Mouse (Mus musculus): ENCODE measurements at regions not wholly inside any gene's neighbourhood (a gene's known extent, or its start where the extent isn't known, plus 50 kb on each side); places are given as distances from the start of the nearest gene placed in this dataset.

- DNase-seq (ENCODE audit: low read depth in 1 of 2, low spot score in 2 of 2): no peak
- WGBS: 84% methylated on average over 5 of the region's 5 CpGs
- H3K4me1 ChIP-seq (ENCODE audit: control insufficient read depth, insufficient read depth, insufficient read length): no peaks in the 10 kb centered on the region
- no peaks in the 10 kb centered on the region for H3K27me3 ChIP-seq (ENCODE audit: control insufficient read depth, insufficient read depth, low read length)
- TF ChIP-seq CTCF (IDR thresholded peaks at IDR 0.05; ENCODE audit: extremely low read depth, insufficient read depth, insufficient read length, insufficient replicate concordance) (no peak), POLR2A (IDR thresholded peaks at IDR 0.05; ENCODE audit: low read depth, low read length) (no peak)
- H3K36me3 ChIP-seq (ENCODE audit: control insufficient read depth, insufficient read depth, low read length): no peaks in the 10 kb centered on the region
- H3K4me3 ChIP-seq (ENCODE audit: extremely low read depth, insufficient read depth, insufficient read length): no peak overlapping the region
- H3K27ac ChIP-seq (ENCODE audit: insufficient read depth, low read length): no peak overlapping the region
Observed at GRCm38 (mm10) chr11:44111525-44111924, 210.5 kb upstream of the Adra1b start.

- H3K36me3 ChIP-seq (ENCODE audit: control insufficient read depth, insufficient read depth, low read length): no peaks in the 10 kb centered on the region
- H3K4me1 ChIP-seq (ENCODE audit: control insufficient read depth, insufficient read depth, insufficient read length): no peaks in the 10 kb centered on the region
- H3K4me3 ChIP-seq (ENCODE audit: extremely low read depth, insufficient read depth, insufficient read length): no peak overlapping the region
- no peak overlapping the region for H3K27ac ChIP-seq (ENCODE audit: insufficient read depth, low read length)
- TF ChIP-seq CTCF (IDR thresholded peaks at IDR 0.05; ENCODE audit: extremely low read depth, insufficient read depth, insufficient read length, insufficient replicate concordance) (no peak), POLR2A (IDR thresholded peaks at IDR 0.05; ENCODE audit: low read depth, low read length) (no peak)
- H3K27me3 ChIP-seq (ENCODE audit: control insufficient read depth, insufficient read depth, low read length): no peaks in the 10 kb centered on the region
- 88% methylated on average over 9 of the region's 9 CpGs for WGBS
- DNase-seq (ENCODE audit: low read depth in 1 of 2, low spot score in 2 of 2): no peak
Observed at GRCm38 (mm10) chr11:44127088-44127487, 226.1 kb upstream of the Adra1b start.

GRCm38 (mm10) chr11:44128481-44128880, 227.5 kb upstream of the Adra1b start:
- H3K4me3 ChIP-seq (ENCODE audit: extremely low read depth, insufficient read depth, insufficient read length): no peak overlapping the region
- no peak for DNase-seq (ENCODE audit: low read depth in 1 of 2, low spot score in 2 of 2)
- no peaks in the 10 kb centered on the region for H3K36me3 ChIP-seq (ENCODE audit: control insufficient read depth, insufficient read depth, low read length)
- no peak for TF ChIP-seq CTCF (IDR thresholded peaks at IDR 0.05; ENCODE audit: extremely low read depth, insufficient read depth, insufficient read length, insufficient replicate concordance)
- TF ChIP-seq POLR2A (IDR thresholded peaks at IDR 0.05; ENCODE audit: low read depth, low read length): no peak
- H3K27ac ChIP-seq (ENCODE audit: insufficient read depth, low read length): no peak overlapping the region
- no peaks in the 10 kb centered on the region for H3K4me1 ChIP-seq (ENCODE audit: control insufficient read depth, insufficient read depth, insufficient read length)
- no peaks in the 10 kb centered on the region for H3K27me3 ChIP-seq (ENCODE audit: control insufficient read depth, insufficient read depth, low read length)
- 92% methylated on average over 6 of the region's 6 CpGs for WGBS

- Histone ChIP-seq H3K36me3 (ENCODE audit: control insufficient read depth, insufficient read depth, low read length) (no peaks in the 10 kb centered on the region), H3K4me3 (ENCODE audit: extremely low read depth, insufficient read depth, insufficient read length) (no peak overlapping the region), H3K27me3 (ENCODE audit: control insufficient read depth, insufficient read depth, low read length) (no peaks in the 10 kb centered on the region), H3K4me1 (ENCODE audit: control insufficient read depth, insufficient read depth, insufficient read length) (no peaks in the 10 kb centered on the region), H3K27ac (ENCODE audit: insufficient read depth, low read length) (no peak overlapping the region)
- TF ChIP-seq POLR2A (IDR thresholded peaks at IDR 0.05; ENCODE audit: low read depth, low read length) (no peak), CTCF (IDR thresholded peaks at IDR 0.05; ENCODE audit: extremely low read depth, insufficient read depth, insufficient read length, insufficient replicate concordance) (no peak)
- WGBS: 85% methylated on average over 7 of the region's 7 CpGs
- no peak for DNase-seq (ENCODE audit: low read depth in 1 of 2, low spot score in 2 of 2)
Observed at GRCm38 (mm10) chr11:44133244-44133643, 232.2 kb upstream of the Adra1b start.

- WGBS: 19% methylated on average over 3 of the region's 3 CpGs
- no peak for DNase-seq (ENCODE audit: low read depth in 1 of 2, low spot score in 2 of 2)
- H3K27ac ChIP-seq (ENCODE audit: insufficient read depth, low read length): no peak overlapping the region
- no peaks in the 10 kb centered on the region for H3K4me1 ChIP-seq (ENCODE audit: control insufficient read depth, insufficient read depth, insufficient read length)
- H3K4me3 ChIP-seq (ENCODE audit: extremely low read depth, insufficient read depth, insufficient read length): no peak overlapping the region
- TF ChIP-seq CTCF (IDR thresholded peaks at IDR 0.05; ENCODE audit: extremely low read depth, insufficient read depth, insufficient read length, insufficient replicate concordance) (no peak), POLR2A (IDR thresholded peaks at IDR 0.05; ENCODE audit: low read depth, low read length) (no peak)
- no peaks in the 10 kb centered on the region for H3K36me3 ChIP-seq (ENCODE audit: control insufficient read depth, insufficient read depth, low read length)
- H3K27me3 ChIP-seq (ENCODE audit: control insufficient read depth, insufficient read depth, low read length): no peaks in the 10 kb centered on the region
Observed at GRCm38 (mm10) chr11:44136024-44136423, 235.0 kb upstream of the Adra1b start.

- Histone ChIP-seq H3K36me3 (ENCODE audit: control insufficient read depth, insufficient read depth, low read length) (no peaks in the 10 kb centered on the region), H3K27ac (ENCODE audit: insufficient read depth, low read length) (no peak overlapping the region), H3K27me3 (ENCODE audit: control insufficient read depth, insufficient read depth, low read length) (no peaks in the 10 kb centered on the region), H3K4me3 (ENCODE audit: extremely low read depth, insufficient read depth, insufficient read length) (no peak overlapping the region), H3K4me1 (ENCODE audit: control insufficient read depth, insufficient read depth, insufficient read length) (no peaks in the 10 kb centered on the region)
- 89% methylated on average over 4 of the region's 4 CpGs for WGBS
- TF ChIP-seq CTCF (IDR thresholded peaks at IDR 0.05; ENCODE audit: extremely low read depth, insufficient read depth, insufficient read length, insufficient replicate concordance): no peak
- TF ChIP-seq POLR2A (IDR thresholded peaks at IDR 0.05; ENCODE audit: low read depth, low read length): no peak
- DNase-seq (ENCODE audit: low read depth in 1 of 2, low spot score in 2 of 2): no peak
Observed at GRCm38 (mm10) chr11:44142996-44143395, 242.0 kb upstream of the Adra1b start.

GRCm38 (mm10) chr11:44144477-44144876, 243.5 kb upstream of the Adra1b start:
- no peaks in the 10 kb centered on the region for H3K4me1 ChIP-seq (ENCODE audit: control insufficient read depth, insufficient read depth, insufficient read length)
- H3K27me3 ChIP-seq (ENCODE audit: control insufficient read depth, insufficient read depth, low read length): no peaks in the 10 kb centered on the region
- TF ChIP-seq CTCF (IDR thresholded peaks at IDR 0.05; ENCODE audit: extremely low read depth, insufficient read depth, insufficient read length, insufficient replicate concordance) (no peak), POLR2A (IDR thresholded peaks at IDR 0.05; ENCODE audit: low read depth, low read length) (no peak)
- no peak for DNase-seq (ENCODE audit: low read depth in 1 of 2, low spot score in 2 of 2)
- no peak overlapping the region for H3K27ac ChIP-seq (ENCODE audit: insufficient read depth, low read length)
- 92% methylated on average over 3 of the region's 3 CpGs for WGBS
- no peaks in the 10 kb centered on the region for H3K36me3 ChIP-seq (ENCODE audit: control insufficient read depth, insufficient read depth, low read length)
- no peak overlapping the region for H3K4me3 ChIP-seq (ENCODE audit: extremely low read depth, insufficient read depth, insufficient read length)

Measured in spleen, adult 2 months (tissue).